Mouse (Mus musculus) R1 (cell line): ENCODE results near the gene Cnot1.

ENCODE experiments used
- DNase-seq: peaks from one replicate; pipeline ENCODE4 v3.0.0-alpha.2; 2018; ENCODE audit warnings: low read depth, low spot score

Gene Cnot1

GRCm38 (mm10) chr8:95817597-95817996 lies 10.3 kb upstream of the Cnot1 start:
- DNase-seq: peak; percentile 94

- DNase-seq: peak; percentile 88
Observed at GRCm38 (mm10) chr8:95816044-95816708, 8.9 kb upstream of the Cnot1 start.

- DNase-seq: no peak
Observed at GRCm38 (mm10) chr8:95810184-95810591, 2.9 kb upstream of the Cnot1 start.

GRCm38 (mm10) chr8:95809116-95809515 lies 1.9 kb upstream of the Cnot1 start:
- no peak for DNase-seq

GRCm38 (mm10) chr8:95808631-95809030 lies 1.4 kb upstream of the Cnot1 start:
- no peak for DNase-seq

GRCm38 (mm10) chr8:95807861-95808260 lies 597 bp upstream of the Cnot1 start:
- peak; percentile 97 for DNase-seq

- DNase-seq: peak; percentile 68
Observed at GRCm38 (mm10) chr8:95806461-95807191, 638 bp downstream of the Cnot1 start.

- no peak for DNase-seq
Observed at GRCm38 (mm10) chr8:95805482-95805881, 1.8 kb downstream of the Cnot1 start.

GRCm38 (mm10) chr8:95802231-95802630 lies 5.0 kb downstream of the Cnot1 start:
- DNase-seq: peak; percentile 24

- DNase-seq: peak; percentile 84
Observed at GRCm38 (mm10) chr8:95801476-95802064, 5.7 kb downstream of the Cnot1 start.

GRCm38 (mm10) chr8:95800353-95800752 lies 6.9 kb downstream of the Cnot1 start:
- DNase-seq: no peak

GRCm38 (mm10) chr8:95799891-95800290 lies 7.4 kb downstream of the Cnot1 start:
- DNase-seq: no peak

GRCm38 (mm10) chr8:95799117-95799516 lies 8.1 kb downstream of the Cnot1 start:
- no peak for DNase-seq

GRCm38 (mm10) chr8:95795333-95796061 lies 11.8 kb downstream of the Cnot1 start:
- DNase-seq: peak; percentile 73

GRCm38 (mm10) chr8:95785591-95785990 lies 21.7 kb downstream of the Cnot1 start:
- DNase-seq: no peak

- DNase-seq: no peak
Observed at GRCm38 (mm10) chr8:95782628-95783027, 24.6 kb downstream of the Cnot1 start.

GRCm38 (mm10) chr8:95781775-95782174 lies 25.5 kb downstream of the Cnot1 start:
- peak; percentile 71 for DNase-seq

- DNase-seq: no peak
Observed at GRCm38 (mm10) chr8:95781085-95781484, 26.2 kb downstream of the Cnot1 start.

GRCm38 (mm10) chr8:95764133-95764532 lies 43.1 kb downstream of the Cnot1 start:
- no peak for DNase-seq

GRCm38 (mm10) chr8:95760323-95760722 lies 46.9 kb downstream of the Cnot1 start:
- no peak for DNase-seq

GRCm38 (mm10) chr8:95751924-95752323 lies 55.3 kb downstream of the Cnot1 start:
- DNase-seq: no peak

GRCm38 (mm10) chr8:95748028-95748427 lies 59.2 kb downstream of the Cnot1 start:
- DNase-seq: no peak
